Mouse (Mus musculus): ENCODE measurements around the gene Negr1.

Negr1 gene

GRCm38 (mm10) chr3:156982102-156982501 lies 420.5 kb downstream of the Negr1 start:
- no peaks in the 10 kb centered on the region for H3K9me3 ChIP-seq (ENCODE audit: low read length)
- no peaks in the 10 kb centered on the region for H3K36me3 ChIP-seq (ENCODE audit: insufficient read depth, low read length)
- H3K27me3 ChIP-seq (ENCODE audit: insufficient read depth, low read length): no peaks in the 10 kb centered on the region
- no peak for TF ChIP-seq NANOG (IDR thresholded peaks at IDR 0.05; ENCODE audit: borderline replicate concordance, low read length)
- no peak for TF ChIP-seq CTCF (conservative IDR thresholded peaks at IDR 0.05; ENCODE audit: low read length)
- no peak for TF ChIP-seq POU5F1 (IDR thresholded peaks at IDR 0.05; ENCODE audit: borderline replicate concordance, low read length)
- no peak overlapping the region for H3K4me3 ChIP-seq (replicated peaks; ENCODE audit: low read length)
- no peaks in the 10 kb centered on the region for H3K4me1 ChIP-seq (replicated peaks; ENCODE audit: low read depth, low read length)

GRCm38 (mm10) chr3:156987113-156987512 lies 425.5 kb downstream of the Negr1 start:
- Histone ChIP-seq H3K36me3 (ENCODE audit: insufficient read depth, low read length) (no peaks in the 10 kb centered on the region), H3K27me3 (ENCODE audit: insufficient read depth, low read length) (no peaks in the 10 kb centered on the region), H3K4me1 (replicated peaks; ENCODE audit: low read depth, low read length) (no peaks in the 10 kb centered on the region), H3K9me3 (ENCODE audit: low read length) (no peaks in the 10 kb centered on the region), H3K4me3 (replicated peaks; ENCODE audit: low read length) (no peak overlapping the region)
- no peak for TF ChIP-seq POU5F1 (IDR thresholded peaks at IDR 0.05; ENCODE audit: borderline replicate concordance, low read length)
- no peak for TF ChIP-seq NANOG (IDR thresholded peaks at IDR 0.05; ENCODE audit: borderline replicate concordance, low read length)
- no peak for TF ChIP-seq CTCF (conservative IDR thresholded peaks at IDR 0.05; ENCODE audit: low read length)

GRCm38 (mm10) chr3:156992171-156992570 lies 430.6 kb downstream of the Negr1 start:
- Histone ChIP-seq H3K36me3 (ENCODE audit: insufficient read depth, low read length) (no peaks in the 10 kb centered on the region), H3K27me3 (ENCODE audit: insufficient read depth, low read length) (no peaks in the 10 kb centered on the region), H3K4me3 (replicated peaks; ENCODE audit: low read length) (no peak overlapping the region), H3K9me3 (ENCODE audit: low read length) (no peaks in the 10 kb centered on the region), H3K4me1 (replicated peaks; ENCODE audit: low read depth, low read length) (no peaks in the 10 kb centered on the region)
- TF ChIP-seq POU5F1 (IDR thresholded peaks at IDR 0.05; ENCODE audit: borderline replicate concordance, low read length): no peak
- no peak for TF ChIP-seq NANOG (IDR thresholded peaks at IDR 0.05; ENCODE audit: borderline replicate concordance, low read length)
- no peak for TF ChIP-seq CTCF (conservative IDR thresholded peaks at IDR 0.05; ENCODE audit: low read length)

GRCm38 (mm10) chr3:156992811-156993210 lies 431.2 kb downstream of the Negr1 start:
- no peaks in the 10 kb centered on the region for H3K4me1 ChIP-seq (replicated peaks; ENCODE audit: low read depth, low read length)
- TF ChIP-seq CTCF (conservative IDR thresholded peaks at IDR 0.05; ENCODE audit: low read length) (no peak), NANOG (IDR thresholded peaks at IDR 0.05; ENCODE audit: borderline replicate concordance, low read length) (no peak), POU5F1 (IDR thresholded peaks at IDR 0.05; ENCODE audit: borderline replicate concordance, low read length) (no peak)
- H3K36me3 ChIP-seq (ENCODE audit: insufficient read depth, low read length): no peaks in the 10 kb centered on the region
- H3K9me3 ChIP-seq (ENCODE audit: low read length): no peaks in the 10 kb centered on the region
- no peaks in the 10 kb centered on the region for H3K27me3 ChIP-seq (ENCODE audit: insufficient read depth, low read length)
- H3K4me3 ChIP-seq (replicated peaks; ENCODE audit: low read length): no peak overlapping the region

- TF ChIP-seq CTCF (conservative IDR thresholded peaks at IDR 0.05; ENCODE audit: low read length): no peak
- no peak for TF ChIP-seq POU5F1 (IDR thresholded peaks at IDR 0.05; ENCODE audit: borderline replicate concordance, low read length)
- Histone ChIP-seq H3K4me3 (replicated peaks; ENCODE audit: low read length) (no peak overlapping the region), H3K27me3 (ENCODE audit: insufficient read depth, low read length) (no peaks in the 10 kb centered on the region), H3K9me3 (ENCODE audit: low read length) (no peaks in the 10 kb centered on the region), H3K36me3 (ENCODE audit: insufficient read depth, low read length) (no peaks in the 10 kb centered on the region), H3K4me1 (replicated peaks; ENCODE audit: low read depth, low read length) (no peaks in the 10 kb centered on the region)
Observed at GRCm38 (mm10) chr3:156999177-156999808, 437.7 kb downstream of the Negr1 start.

- no peaks in the 10 kb centered on the region for H3K36me3 ChIP-seq (ENCODE audit: insufficient read depth, low read length)
- TF ChIP-seq POU5F1 (IDR thresholded peaks at IDR 0.05; ENCODE audit: borderline replicate concordance, low read length): no peak
- TF ChIP-seq NANOG (IDR thresholded peaks at IDR 0.05; ENCODE audit: borderline replicate concordance, low read length): no peak
- no peak for TF ChIP-seq CTCF (conservative IDR thresholded peaks at IDR 0.05; ENCODE audit: low read length)
- no peak overlapping the region for H3K4me3 ChIP-seq (replicated peaks; ENCODE audit: low read length)
- no peaks in the 10 kb centered on the region for H3K9me3 ChIP-seq (ENCODE audit: low read length)
- no peaks in the 10 kb centered on the region for H3K4me1 ChIP-seq (replicated peaks; ENCODE audit: low read depth, low read length)
- H3K27me3 ChIP-seq (ENCODE audit: insufficient read depth, low read length): no peaks in the 10 kb centered on the region
Observed at GRCm38 (mm10) chr3:157021632-157022031, 460.0 kb downstream of the Negr1 start.

- no peak overlapping the region for H3K4me3 ChIP-seq (replicated peaks; ENCODE audit: low read length)
- TF ChIP-seq NANOG (IDR thresholded peaks at IDR 0.05; ENCODE audit: borderline replicate concordance, low read length): no peak
- TF ChIP-seq CTCF (conservative IDR thresholded peaks at IDR 0.05; ENCODE audit: low read length): no peak
- TF ChIP-seq POU5F1 (IDR thresholded peaks at IDR 0.05; ENCODE audit: borderline replicate concordance, low read length): no peak
- no peaks in the 10 kb centered on the region for H3K27me3 ChIP-seq (ENCODE audit: insufficient read depth, low read length)
- H3K36me3 ChIP-seq (ENCODE audit: insufficient read depth, low read length): no peaks in the 10 kb centered on the region
- H3K9me3 ChIP-seq (ENCODE audit: low read length): no peaks in the 10 kb centered on the region
- H3K4me1 ChIP-seq (replicated peaks; ENCODE audit: low read depth, low read length): no peaks in the 10 kb centered on the region
Observed at GRCm38 (mm10) chr3:157024580-157024979, 463.0 kb downstream of the Negr1 start.

GRCm38 (mm10) chr3:157031513-157032142 lies 470.0 kb downstream of the Negr1 start:
- Histone ChIP-seq H3K27me3 (ENCODE audit: insufficient read depth, low read length) (no peaks in the 10 kb centered on the region), H3K9me3 (ENCODE audit: low read length) (no peaks in the 10 kb centered on the region), H3K36me3 (ENCODE audit: insufficient read depth, low read length) (no peaks in the 10 kb centered on the region), H3K4me1 (replicated peaks; ENCODE audit: low read depth, low read length) (no peaks in the 10 kb centered on the region), H3K4me3 (replicated peaks; ENCODE audit: low read length) (no peak overlapping the region)
- TF ChIP-seq POU5F1 (IDR thresholded peaks at IDR 0.05; ENCODE audit: borderline replicate concordance, low read length) (no peak), CTCF (conservative IDR thresholded peaks at IDR 0.05; ENCODE audit: low read length) (no peak), NANOG (IDR thresholded peaks at IDR 0.05; ENCODE audit: borderline replicate concordance, low read length) (no peak)
